Mouse (Mus musculus) megakaryocyte, embryonic 14.5 days (primary cell): ENCODE results near the gene Slc25a13.

Experiments
- FLI1 ChIP-seq: IDR thresholded peaks from 2 replicates; pipeline ENCODE4 v1.6.1; 2012; ENCODE audit warnings: low read length, inconsistent platforms, mixed read lengths
- GATA1 ChIP-seq: IDR thresholded peaks from 3 replicates; pipeline ENCODE4 v1.6.1; 2012; ENCODE audit warnings: mixed read lengths, low read length, inconsistent platforms, borderline replicate concordance

DNA sequence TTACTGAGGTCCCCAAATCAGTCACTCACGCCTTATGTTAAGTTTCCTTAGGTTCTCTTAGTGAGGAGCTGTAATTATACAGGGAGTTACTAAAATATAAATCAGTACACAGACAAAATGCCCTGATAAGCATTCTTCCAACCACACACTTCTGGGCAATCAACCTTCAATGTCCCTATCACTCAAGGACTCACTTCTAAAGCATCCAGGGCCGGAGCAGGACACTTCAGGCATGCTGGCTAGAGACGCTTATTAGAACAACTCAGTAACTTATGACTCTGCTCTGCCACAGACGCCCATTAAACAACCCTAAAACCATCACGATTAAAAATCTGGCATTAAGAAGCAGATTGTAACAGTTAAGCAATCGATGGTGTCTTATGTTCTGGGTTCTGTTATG is 19.6 kb downstream of the Slc25a13 start:
- no peak for TF ChIP-seq GATA1
- TF ChIP-seq FLI1, result no peak
